Mouse (Mus musculus): ENCODE measurements at regions not wholly inside any gene's neighbourhood (a gene's known extent, or its start where the extent isn't known, plus 50 kb on each side); places are given as distances from the start of the nearest gene placed in this dataset.

DNA sequence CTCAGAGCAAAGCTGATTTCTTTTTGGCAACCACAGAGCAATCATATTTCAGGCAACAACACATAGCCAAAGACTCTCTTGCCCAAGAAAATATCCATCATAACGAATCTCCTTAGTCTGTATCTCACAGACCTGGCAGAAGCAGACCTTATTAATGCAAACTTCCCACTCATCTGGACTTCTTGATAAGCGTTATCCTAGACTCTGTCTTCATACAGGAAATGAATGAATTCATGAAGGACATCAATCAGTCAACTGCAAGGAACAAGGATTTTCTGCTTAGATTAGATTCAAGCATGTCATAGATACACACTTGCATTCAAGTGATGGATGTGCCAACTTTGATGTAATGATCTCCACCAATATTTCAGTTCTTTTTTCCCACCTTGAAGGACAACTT lies 488.1 kb upstream of the Gm26657 start:
- Histone ChIP-seq H3K4me2 (no peak overlapping the region), H3K4me1 (no peaks in the 10 kb centered on the region), H3K4me3 (replicated peaks) (no peak overlapping the region), H3K9me3 (no peaks in the 10 kb centered on the region), H3K27me3 (replicated peaks) (no peaks in the 10 kb centered on the region), H3K27ac (no peak overlapping the region), H3K9ac (no peak overlapping the region), H3K36me3 (no peaks in the 10 kb centered on the region)
- ATAC-seq (ENCODE audit: insufficient read depth, low FRiP score, low read depth): no peak
- WGBS: 74% methylated on average over 2 of the region's 2 CpGs

DNA sequence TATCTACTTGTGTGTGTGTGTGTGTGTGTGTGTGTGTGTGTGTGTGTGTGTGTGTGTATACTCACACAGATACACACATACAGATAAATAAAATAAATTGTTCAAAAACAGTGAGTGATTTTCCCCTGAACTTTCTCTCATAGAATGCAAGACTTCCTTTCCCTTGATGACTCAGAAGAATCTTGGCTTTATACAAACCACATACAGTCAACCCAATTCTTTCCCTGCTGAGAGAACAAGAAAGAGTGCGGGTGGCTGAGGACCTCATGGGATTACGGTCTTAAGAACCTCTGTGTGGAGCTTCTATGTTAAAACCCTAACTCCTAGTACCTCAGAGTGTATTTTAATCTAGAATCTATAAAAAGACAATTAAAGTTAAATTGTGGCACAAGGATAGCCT lies 489.3 kb upstream of the Gm26657 start:
- Histone ChIP-seq H3K9ac (no peak overlapping the region), H3K27ac (no peak overlapping the region), H3K9me3 (no peaks in the 10 kb centered on the region), H3K4me2 (no peak overlapping the region), H3K27me3 (replicated peaks) (no peaks in the 10 kb centered on the region), H3K4me3 (replicated peaks) (no peak overlapping the region), H3K36me3 (no peaks in the 10 kb centered on the region), H3K4me1 (no peaks in the 10 kb centered on the region)
- ATAC-seq (ENCODE audit: insufficient read depth, low FRiP score, low read depth): no peak
- WGBS: 92% methylated on average over 2 of the region's 2 CpGs

DNA sequence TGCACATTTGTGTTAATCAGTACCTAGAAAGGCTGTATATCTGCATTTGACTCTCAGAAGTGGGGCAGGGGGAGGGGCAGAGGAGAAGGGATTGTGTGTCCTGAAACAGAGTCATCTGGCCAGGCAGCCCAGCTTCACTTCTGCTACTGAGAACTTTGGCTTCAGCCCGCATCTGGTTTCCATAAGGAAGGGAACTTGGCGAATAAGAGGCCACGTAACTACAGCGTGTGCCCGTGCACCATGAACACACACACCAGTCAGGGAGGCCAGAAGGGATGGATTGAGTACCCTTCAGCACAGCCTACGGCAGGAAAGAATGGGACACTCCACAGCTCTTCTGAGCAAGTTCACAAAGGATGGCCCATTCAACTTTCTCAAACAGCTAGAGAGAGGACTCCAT lies 496.0 kb upstream of the Gm26657 start:
- no peak for ATAC-seq (ENCODE audit: insufficient read depth, low FRiP score, low read depth)
- WGBS: 86% methylated on average over 6 of the region's 6 CpGs
- Histone ChIP-seq H3K4me2 (no peak overlapping the region), H3K9ac (no peak overlapping the region), H3K4me1 (no peaks in the 10 kb centered on the region), H3K36me3 (no peaks in the 10 kb centered on the region), H3K27me3 (replicated peaks) (no peaks in the 10 kb centered on the region), H3K27ac (no peak overlapping the region), H3K9me3 (no peaks in the 10 kb centered on the region), H3K4me3 (replicated peaks) (no peak overlapping the region)

DNA sequence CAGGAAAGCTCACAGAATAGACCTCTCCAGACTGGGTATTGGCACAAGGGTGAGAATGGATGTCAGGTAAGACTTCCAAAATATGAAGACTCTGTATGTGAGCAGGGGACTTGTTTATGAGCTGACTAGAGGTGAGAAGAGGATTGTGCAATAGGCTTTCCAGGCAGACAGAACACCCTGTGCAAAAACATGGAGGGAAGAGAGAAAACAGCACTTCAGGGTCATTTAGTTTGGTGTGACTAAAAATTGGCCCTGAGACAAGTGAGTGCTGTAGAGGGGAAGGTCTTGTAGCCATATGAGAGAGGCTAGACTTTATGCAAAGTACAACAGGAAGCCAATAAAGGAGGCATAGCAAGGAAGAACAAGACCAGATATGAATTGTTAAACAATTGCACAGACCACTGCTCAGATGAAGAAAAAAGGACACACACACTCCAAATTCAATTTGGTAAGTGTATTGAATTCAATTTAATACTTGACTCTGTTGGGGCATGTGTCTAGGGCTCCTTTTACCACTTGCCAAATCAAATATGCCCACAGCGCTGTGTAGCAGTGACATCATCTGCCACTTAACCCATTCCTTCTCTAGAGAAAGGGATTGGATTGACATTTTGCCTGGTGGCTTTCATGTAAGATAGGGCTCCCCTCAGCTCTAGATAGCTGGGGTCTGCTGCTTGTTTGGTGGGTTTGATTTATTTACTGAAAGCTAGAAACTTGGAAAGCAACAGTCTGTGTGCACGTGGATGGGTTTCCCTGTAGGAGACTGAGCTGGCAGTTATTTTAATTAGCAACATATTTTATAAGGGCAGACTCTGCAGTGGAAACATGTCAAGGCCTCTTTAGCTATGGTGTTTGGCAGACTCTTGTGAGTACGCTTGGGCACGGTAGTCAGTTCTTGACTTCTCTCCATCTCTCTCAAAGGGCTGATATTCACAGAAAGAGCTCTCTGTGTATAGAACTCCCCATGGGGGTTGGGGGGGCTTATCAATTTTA lies 501.1 kb upstream of the Gm26657 start:
- Histone ChIP-seq H3K9me3 (no peaks in the 10 kb centered on the region), H3K4me2 (no peak overlapping the region), H3K36me3 (no peaks in the 10 kb centered on the region), H3K4me1 (no peaks in the 10 kb centered on the region), H3K4me3 (replicated peaks) (no peak overlapping the region), H3K9ac (no peak overlapping the region), H3K27ac (no peak overlapping the region), H3K27me3 (replicated peaks) (no peaks in the 10 kb centered on the region)
- 70% methylated on average over 4 of the region's 4 CpGs for WGBS
- ATAC-seq (ENCODE audit: insufficient read depth, low FRiP score, low read depth): no peak

DNA sequence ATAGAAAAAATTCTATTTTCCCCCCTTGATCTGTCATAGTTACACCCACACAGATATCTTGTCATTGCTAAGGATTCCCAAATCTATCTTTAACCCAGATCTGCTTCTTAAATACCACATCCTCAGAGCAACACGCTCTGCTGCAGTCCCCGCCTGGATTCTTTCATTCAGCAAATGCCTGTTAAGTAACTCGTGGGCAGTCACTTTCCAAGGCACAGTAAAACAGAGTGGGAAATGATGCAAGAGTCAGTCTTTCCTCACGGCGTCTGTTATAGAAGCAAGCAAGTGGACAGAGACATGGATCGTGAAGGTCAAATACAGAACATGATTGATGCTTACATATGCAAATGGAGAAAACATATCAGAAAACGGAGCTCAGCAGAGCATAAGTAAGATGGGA lies 508.5 kb upstream of the Gm26657 start:
- Histone ChIP-seq H3K4me1 (no peaks in the 10 kb centered on the region), H3K27me3 (replicated peaks) (no peaks in the 10 kb centered on the region), H3K36me3 (no peaks in the 10 kb centered on the region), H3K27ac (no peak overlapping the region), H3K9me3 (no peaks in the 10 kb centered on the region), H3K4me2 (no peak overlapping the region), H3K9ac (no peak overlapping the region), H3K4me3 (replicated peaks) (no peak overlapping the region)
- WGBS: 63% methylated on average over 7 of the region's 7 CpGs
- no peak for ATAC-seq (ENCODE audit: insufficient read depth, low FRiP score, low read depth)

DNA sequence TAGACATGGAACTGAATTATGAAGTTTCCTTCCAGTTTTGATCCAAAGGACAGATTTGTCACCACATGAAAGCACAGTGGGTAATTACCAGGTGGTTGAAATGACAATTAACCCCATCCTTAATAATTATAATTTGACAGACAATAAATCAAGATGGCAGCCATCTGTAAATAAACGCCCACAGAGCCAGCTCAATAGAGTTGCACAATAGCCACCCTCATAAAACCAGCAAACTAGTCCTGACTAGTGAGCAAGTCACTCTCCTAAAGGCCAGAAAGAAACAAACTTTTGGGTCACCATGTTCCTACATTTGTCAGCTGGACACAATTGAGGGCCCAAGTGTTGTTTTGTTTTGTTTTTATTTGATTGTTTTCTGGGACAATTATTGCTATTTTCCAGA lies 509.4 kb upstream of the Gm26657 start:
- WGBS: 55% methylated on average over 1 of the region's 1 CpGs
- no peaks in the 10 kb centered on the region for H3K9me3 ChIP-seq
- no peak overlapping the region for H3K4me2 ChIP-seq
- H3K4me3 ChIP-seq (replicated peaks): no peak overlapping the region
- H3K4me1 ChIP-seq: no peaks in the 10 kb centered on the region
- H3K36me3 ChIP-seq: no peaks in the 10 kb centered on the region
- no peak for ATAC-seq (ENCODE audit: insufficient read depth, low FRiP score, low read depth)
- no peaks in the 10 kb centered on the region for H3K27me3 ChIP-seq (replicated peaks)
- H3K27ac ChIP-seq: no peak overlapping the region
- H3K9ac ChIP-seq: no peak overlapping the region

DNA sequence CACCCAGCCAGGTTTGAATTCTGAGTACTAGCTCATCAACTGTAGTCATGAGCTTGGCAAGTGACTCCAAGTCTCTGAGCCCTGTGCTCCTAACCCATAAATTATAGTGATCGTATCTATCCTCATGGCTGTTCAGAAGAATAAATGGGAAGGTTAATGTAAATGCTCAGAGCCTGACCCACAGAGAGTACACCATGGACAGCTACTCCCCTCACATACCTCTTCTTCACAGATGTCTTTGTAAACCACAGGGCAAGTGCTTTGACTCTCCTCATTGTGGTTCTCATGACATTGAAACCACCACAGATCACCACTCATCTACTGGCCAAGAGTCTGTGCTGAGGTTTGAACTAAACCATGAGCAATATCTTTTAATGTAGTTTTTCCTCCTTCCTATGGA lies 513.4 kb upstream of the Gm26657 start:
- no peak overlapping the region for H3K4me2 ChIP-seq
- H3K4me3 ChIP-seq (replicated peaks): no peak overlapping the region
- H3K9ac ChIP-seq: no peak overlapping the region
- WGBS: 73% methylated on average over 1 of the region's 1 CpGs
- no peak overlapping the region for H3K27ac ChIP-seq
- no peaks in the 10 kb centered on the region for H3K9me3 ChIP-seq
- no peaks in the 10 kb centered on the region for H3K36me3 ChIP-seq
- no peaks in the 10 kb centered on the region for H3K27me3 ChIP-seq (replicated peaks)
- ATAC-seq (ENCODE audit: insufficient read depth, low FRiP score, low read depth): no peak
- peaks cover 5% of the 10 kb centered on the region; the same call in 1 of the 2 replicates for H3K4me1 ChIP-seq

DNA sequence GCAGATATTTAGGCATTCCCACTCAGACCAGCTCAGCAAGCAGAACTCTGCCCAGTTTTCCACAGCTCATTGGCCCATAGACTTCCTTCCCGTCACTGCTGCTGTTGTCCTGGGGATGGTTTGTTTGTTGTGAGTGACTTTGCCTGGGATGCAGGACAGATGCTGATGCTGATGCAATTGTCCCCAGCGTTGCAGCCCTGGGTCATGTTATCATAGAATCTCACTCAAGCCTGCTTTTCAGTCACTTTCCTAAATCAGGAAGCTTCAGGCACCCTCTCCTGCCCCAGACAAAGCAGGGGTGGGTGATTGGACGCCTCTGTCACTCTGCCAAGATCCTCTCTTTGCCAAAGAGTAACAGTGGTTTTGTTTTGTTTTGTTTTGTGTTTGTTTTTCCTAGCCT lies 515.3 kb upstream of the Gm26657 start:
- Histone ChIP-seq H3K27ac (no peak overlapping the region), H3K36me3 (no peaks in the 10 kb centered on the region), H3K9me3 (no peaks in the 10 kb centered on the region), H3K27me3 (replicated peaks) (no peaks in the 10 kb centered on the region), H3K4me1 (peaks cover 9% of the 10 kb centered on the region; the same call in 1 of the 2 replicates), H3K4me3 (replicated peaks) (no peak overlapping the region), H3K9ac (no peak overlapping the region), H3K4me2 (no peak overlapping the region)
- ATAC-seq (ENCODE audit: insufficient read depth, low FRiP score, low read depth): no peak
- 51% methylated on average over 3 of the region's 3 CpGs for WGBS

DNA sequence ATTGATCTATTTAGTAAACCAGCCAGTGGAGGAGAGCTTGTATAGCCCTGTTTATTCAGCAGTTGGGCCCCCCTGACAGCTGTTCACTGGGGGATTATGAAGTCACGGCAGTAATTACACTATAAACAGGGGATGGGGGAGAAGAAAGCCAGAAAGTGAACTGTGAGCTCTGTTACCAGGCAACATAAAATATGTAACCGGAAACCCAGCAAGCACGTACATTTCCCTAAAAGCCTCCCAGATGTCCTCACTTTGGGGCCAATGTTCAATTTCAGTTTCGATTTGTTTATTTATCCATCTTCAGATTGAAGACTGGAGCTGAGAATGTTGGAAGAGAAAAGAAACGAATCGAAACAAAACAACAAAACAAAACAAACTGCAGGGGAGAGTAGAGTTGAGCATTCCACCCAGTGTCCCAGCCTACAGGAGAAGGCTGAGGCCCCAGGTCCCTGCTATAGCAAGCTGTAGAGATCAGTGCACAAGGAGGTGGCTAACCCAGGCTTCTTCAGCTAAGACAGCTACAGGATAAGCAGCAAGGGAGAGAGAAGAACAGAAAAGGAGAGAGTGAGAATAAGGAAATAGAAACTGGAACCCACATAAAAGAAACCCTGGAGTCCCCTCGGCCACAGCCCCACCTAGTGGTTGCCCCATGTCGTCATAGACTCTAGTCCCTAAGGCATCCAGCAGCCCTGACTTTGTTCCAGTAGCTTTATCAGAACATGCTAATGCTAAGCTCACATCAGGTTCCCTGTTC lies 517.7 kb upstream of the Gm26657 start:
- Histone ChIP-seq H3K27ac (peak overlapping the region; percentile 81), H3K27me3 (replicated peaks) (no peaks in the 10 kb centered on the region), H3K4me1 (peaks cover 9% of the 10 kb centered on the region; the same call in 1 of the 2 replicates), H3K4me3 (replicated peaks) (no peak overlapping the region; the same call in 1 of the 2 replicates), H3K4me2 (peak overlapping the region; percentile 40), H3K9ac (no peak overlapping the region), H3K9me3 (no peaks in the 10 kb centered on the region), H3K36me3 (no peaks in the 10 kb centered on the region)
- WGBS: 16% methylated on average over 8 of the region's 8 CpGs
- ATAC-seq (ENCODE audit: insufficient read depth, low FRiP score, low read depth): peak; percentile 86; the same call in 1 of the 2 replicates

DNA sequence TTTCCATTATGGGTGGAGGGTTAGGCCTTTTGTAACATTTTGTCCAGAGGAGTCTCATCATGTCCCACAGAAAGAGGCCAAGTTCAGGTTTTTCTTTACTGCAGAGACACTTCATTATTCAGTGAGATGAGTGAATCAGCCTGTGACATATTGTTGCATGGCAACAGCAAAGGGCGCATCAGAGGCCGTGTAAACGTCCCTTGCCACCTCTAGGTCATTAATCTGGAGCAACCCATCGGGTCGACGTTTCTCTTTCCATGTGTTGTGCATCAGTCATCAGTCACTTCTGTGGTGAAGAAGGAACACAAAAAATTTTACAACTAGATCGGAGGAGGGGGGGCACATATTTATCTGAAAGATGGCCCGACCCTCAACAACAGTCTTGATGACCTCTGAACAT lies 519.3 kb upstream of the Gm26657 start:
- ATAC-seq (ENCODE audit: insufficient read depth, low FRiP score, low read depth): no peak
- no peak overlapping the region for H3K9ac ChIP-seq
- WGBS: 43% methylated on average over 8 of the region's 8 CpGs

DNA sequence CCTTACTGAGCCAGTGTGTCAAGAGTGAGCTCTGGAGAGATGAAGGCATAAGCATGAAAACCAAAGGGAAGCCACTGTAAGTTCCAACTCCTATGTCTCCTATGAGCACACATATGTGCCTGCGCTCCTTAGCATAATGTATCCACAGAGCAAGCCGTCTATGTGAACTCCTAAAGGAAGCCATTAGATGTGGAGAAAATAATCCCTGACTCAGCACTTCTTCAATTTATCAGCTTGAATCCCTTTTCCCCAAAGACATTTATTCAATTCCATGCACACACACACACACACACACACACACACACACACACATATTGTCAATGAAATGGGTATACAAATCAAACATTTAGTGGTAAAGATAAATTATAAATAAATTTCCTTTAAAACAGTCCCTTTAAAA lies 530.4 kb upstream of the Gm26657 start:
- no peak overlapping the region for H3K9ac ChIP-seq
- ATAC-seq (ENCODE audit: insufficient read depth, low FRiP score, low read depth): no peak
- 93% methylated on average over 2 of the region's 2 CpGs for WGBS
- H3K4me3 ChIP-seq (replicated peaks): no peak overlapping the region
- no peaks in the 10 kb centered on the region for H3K9me3 ChIP-seq
- H3K27me3 ChIP-seq (replicated peaks): no peaks in the 10 kb centered on the region
- no peak overlapping the region for H3K27ac ChIP-seq
- no peaks in the 10 kb centered on the region for H3K4me1 ChIP-seq
- H3K4me2 ChIP-seq: no peak overlapping the region
- H3K36me3 ChIP-seq: no peaks in the 10 kb centered on the region

More for the DNA sequence above, 519.3 kb upstream of the Gm26657 start:
- Histone ChIP-seq H3K27me3 (replicated peaks) (no peaks in the 10 kb centered on the region), H3K36me3 (no peaks in the 10 kb centered on the region), H3K4me2 (no peak overlapping the region), H3K4me1 (peaks cover 9% of the 10 kb centered on the region; the same call in 1 of the 2 replicates), H3K27ac (no peak overlapping the region), H3K4me3 (replicated peaks) (no peak overlapping the region), H3K9me3 (no peaks in the 10 kb centered on the region)

DNA sequence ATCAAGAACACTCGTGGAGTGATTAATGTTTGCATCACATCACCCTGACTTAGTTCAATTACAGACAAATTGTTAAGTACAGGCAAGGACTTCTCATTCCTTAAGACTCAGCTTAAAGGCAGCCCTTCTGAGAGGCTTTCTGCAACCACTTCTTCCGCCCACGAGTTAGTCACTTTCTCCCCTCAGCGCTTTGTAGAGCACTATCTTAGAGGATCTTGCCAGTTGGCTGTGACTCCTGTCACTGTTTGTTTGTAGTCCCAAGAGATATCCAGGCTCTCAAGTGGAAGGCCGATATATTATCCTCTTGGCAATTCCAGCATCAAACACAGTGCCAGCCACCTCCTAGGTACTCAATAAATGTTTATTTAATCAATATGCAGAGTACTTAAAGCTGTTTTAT lies 532.1 kb upstream of the Gm26657 start:
- H3K27me3 ChIP-seq (replicated peaks): no peaks in the 10 kb centered on the region
- no peaks in the 10 kb centered on the region for H3K4me1 ChIP-seq
- no peak overlapping the region for H3K4me3 ChIP-seq (replicated peaks)
- H3K27ac ChIP-seq: no peak overlapping the region
- WGBS: 50% methylated on average over 5 of the region's 5 CpGs
- H3K9ac ChIP-seq: no peak overlapping the region
- H3K4me2 ChIP-seq: no peak overlapping the region
- no peak for ATAC-seq (ENCODE audit: insufficient read depth, low FRiP score, low read depth)
- H3K9me3 ChIP-seq: no peaks in the 10 kb centered on the region
- H3K36me3 ChIP-seq: no peaks in the 10 kb centered on the region
